Mouse (Mus musculus) 3T3-L1 (cell line): Measurements from ENCODE around the gene Arpp19.

ENCODE experiments used
- DNase-seq: peaks from one replicate; pipeline ENCODE4 v3.0.0-alpha.2; 2015; ENCODE audit warnings: low read depth, low spot score

The Arpp19 gene

GRCm38 (mm10) chr9:75038357-75038688, 909 bp downstream of the Arpp19 start:
- peak; percentile 48 for DNase-seq

DNA sequence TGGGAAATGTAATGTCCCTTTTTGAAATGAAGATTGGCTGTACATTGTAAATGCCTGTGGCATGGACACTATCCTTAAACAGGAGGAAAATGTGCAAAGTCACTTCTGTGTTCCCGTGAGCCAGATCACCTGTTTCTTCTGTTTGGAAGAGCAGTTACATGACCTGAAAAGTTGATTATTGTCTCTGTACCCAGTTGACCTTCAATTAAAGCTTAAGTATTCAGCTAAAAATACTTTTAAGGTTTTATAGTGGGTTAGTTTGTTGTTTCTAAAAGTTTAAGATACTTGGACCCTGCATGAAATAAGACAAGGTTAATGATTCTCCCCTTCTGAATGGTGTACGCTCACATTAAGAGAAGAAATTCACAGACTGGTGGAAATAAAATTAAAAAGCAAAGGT, 3.2 kb downstream of the Arpp19 start:
- DNase-seq = no peak

GRCm38 (mm10) chr9:75041840-75042525, 4.6 kb downstream of the Arpp19 start:
- DNase-seq = no peak

- no peak for DNase-seq
Measured at GRCm38 (mm10) chr9:75043191-75043590, 5.8 kb downstream of the Arpp19 start.

- DNase-seq = no peak
Measured at GRCm38 (mm10) chr9:75047079-75047478, 9.7 kb downstream of the Arpp19 start.

- DNase-seq = no peak
Measured at GRCm38 (mm10) chr9:75049100-75049499, 11.7 kb downstream of the Arpp19 start.

DNA sequence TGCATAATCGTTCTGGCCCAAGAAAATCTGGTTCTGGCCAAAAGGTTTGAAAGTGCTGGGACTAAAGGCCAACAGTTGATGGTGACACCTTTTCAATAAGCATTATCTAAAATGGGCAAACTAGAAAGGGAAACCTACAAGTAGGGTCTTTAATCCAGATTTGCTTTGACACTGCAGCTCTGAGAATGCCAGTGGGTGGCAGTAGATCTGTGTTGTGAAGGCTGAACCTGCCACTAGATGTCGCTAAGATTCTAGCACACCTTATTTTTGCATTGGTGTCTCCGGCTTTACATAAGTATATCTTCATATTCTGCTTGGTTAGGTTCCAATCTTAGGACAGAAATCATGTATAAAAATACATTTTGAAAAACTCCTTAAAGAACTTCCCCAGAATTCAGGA, 12.6 kb downstream of the Arpp19 start:
- peak; percentile 84 for DNase-seq

DNA sequence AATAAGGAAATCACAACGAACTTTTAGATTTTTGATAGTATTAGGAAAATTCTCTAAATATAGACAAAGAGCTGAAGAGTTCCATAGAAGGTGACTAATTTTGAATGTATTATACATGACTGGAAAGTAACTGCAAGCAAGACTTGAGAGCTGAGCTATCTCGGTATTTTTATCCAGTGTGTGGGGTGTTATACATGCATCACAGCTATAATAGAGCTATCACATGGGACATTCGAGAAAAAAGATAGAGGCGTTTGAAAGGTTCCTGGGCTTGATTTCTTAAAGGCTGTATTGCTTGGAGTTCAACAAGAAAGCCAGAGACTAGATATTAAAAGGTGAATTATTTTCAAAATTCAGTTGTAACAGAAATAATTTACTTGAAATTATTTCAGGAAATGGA, 14.4 kb downstream of the Arpp19 start:
- no peak for DNase-seq

- DNase-seq = no peak
Measured at GRCm38 (mm10) chr9:75055046-75055445, 17.6 kb downstream of the Arpp19 start.

DNA sequence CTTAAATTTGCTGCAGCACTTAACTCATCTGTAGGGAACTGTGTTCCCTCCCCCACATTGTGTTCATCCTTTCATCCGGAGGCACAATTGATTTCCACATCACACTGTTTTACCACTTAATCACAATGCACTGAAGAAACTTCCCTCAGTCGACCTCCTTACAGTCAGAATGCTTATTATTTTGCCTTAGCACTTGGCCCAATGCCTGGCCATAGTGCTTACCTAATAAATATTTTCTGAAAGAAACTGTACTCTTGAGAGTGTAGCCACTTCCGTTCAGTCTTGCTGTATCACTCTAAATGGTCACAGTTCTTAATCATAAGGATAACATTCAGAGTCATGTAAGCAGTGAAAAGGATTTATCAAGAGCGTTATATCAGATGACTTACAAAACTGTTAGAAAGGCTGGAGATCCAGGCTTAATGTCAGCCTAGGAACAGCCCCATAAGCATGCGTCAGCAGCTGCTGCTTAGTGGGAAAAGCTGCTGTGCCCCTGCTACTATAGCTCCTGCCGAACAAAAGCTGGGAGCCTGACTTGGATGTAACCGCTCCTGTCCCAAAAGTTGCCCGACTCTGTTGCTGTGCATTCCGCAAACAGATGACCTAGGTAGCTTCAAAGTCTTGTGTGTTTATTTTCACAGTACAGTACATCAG, 27.4 kb downstream of the Arpp19 start:
- DNase-seq = peak; percentile 62

DNA sequence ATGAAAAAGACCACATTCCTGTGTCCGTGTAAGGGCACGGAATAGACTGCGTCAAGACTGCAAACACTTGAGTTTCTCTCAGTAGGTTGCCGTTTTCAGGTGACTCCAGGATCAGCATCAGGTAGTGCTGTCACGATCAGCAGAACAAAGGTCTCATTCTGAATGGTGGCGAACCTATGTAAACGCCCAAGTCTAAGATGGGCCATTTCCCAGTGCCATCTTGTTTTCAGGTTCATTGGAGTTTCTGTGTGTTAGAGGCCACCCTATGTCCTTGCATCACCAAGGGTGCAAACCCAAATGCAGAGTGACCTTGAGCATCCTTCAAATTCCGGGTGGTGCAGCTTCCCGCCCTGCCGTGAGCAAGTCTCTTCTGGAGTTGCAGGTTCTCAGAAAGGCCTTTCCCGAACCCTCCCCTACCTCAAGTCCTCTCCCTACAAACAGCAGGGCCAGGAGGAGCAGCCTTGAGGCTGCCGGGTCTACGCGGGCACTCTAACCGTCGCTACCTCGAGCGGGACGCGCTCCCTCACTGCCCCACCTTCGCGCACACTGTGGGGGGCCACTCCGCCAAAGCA, 33.1 kb downstream of the Arpp19 start, which contains the start of gene Myo5a:
TSS of gene Myo5a (plus strand) at position 559 of the 572 bp plus-strand sequence.
- DNase-seq = peak; percentile 16

GRCm38 (mm10) chr9:75071029-75071705, 33.8 kb downstream of the Arpp19 start:
- peak; percentile 70 for DNase-seq

- DNase-seq = peak; percentile 61
Measured at GRCm38 (mm10) chr9:75071706-75072192, 34.3 kb downstream of the Arpp19 start.

DNA sequence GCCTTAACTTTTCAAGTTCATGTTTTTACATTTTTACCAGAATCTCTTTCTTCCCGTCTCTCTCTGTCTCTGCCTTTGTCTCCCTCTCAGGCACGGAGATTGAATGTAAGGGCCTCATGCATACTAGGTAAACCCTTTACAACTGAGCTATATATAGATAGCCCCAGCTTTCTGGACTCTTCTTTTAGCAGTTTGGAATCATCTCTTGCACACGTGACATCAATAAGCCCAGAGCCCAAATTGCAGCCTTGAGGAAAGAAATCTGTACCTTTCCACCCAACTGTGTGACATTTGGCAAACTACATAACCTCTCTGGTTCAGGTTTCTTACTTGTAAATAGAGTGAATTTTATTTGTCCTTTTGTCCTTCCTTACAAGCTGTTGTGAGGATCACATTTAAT, 34.9 kb downstream of the Arpp19 start:
- peak; percentile 25 for DNase-seq

- peak; percentile 61 for DNase-seq
Measured at GRCm38 (mm10) chr9:75077191-75077590, 39.8 kb downstream of the Arpp19 start.

DNA sequence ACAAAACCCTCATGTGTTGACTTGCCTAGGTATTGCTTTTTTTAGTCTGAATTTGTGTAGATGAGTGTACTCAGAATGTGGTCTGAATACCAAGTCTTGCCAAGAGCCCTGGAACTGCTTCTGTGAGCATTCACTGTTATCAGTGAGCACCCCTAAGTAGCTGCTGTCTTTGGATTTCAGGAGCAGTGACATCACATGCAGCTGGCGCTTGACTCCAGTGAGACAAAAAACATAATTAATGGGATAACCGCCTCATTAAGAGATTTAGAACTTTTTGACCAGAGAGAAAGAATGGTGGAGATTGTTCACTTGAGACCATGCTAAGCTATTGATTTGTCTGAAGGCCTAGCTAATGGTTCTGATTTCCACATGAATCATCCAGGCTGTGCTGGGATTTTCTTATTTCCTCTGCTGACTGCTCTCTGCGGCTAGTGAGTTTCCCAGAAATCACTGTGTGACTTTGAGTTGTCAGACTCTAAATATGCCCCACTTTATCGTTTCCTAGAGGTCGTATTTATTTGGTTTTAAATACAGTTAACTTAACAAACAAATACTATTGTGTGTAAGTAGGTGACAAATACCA, 47.9 kb downstream of the Arpp19 start:
- DNase-seq = peak; percentile 52

- peak; percentile 44 for DNase-seq
Measured at GRCm38 (mm10) chr9:75087823-75088222, 50.4 kb downstream of the Arpp19 start.

GRCm38 (mm10) chr9:75089285-75089684, 51.9 kb downstream of the Arpp19 start:
- DNase-seq = no peak

DNA sequence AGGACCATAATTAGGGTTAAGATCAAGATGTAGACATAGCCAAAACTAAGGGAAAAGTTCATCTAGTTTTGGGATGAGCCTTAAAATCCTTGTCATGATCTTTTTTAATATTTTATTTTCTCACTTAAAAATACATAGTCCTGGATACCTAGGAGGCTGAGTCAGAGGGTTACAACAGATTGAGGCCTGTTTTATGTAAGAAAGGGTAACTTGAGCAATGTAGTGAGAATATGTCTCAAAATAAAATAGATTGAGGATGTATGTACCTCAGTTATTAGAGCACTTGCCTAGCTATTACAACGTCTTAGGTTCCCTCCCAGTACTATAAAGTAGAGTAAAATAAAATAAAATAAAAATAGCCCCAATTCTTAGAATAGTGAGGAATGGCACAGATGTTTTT, 54.7 kb downstream of the Arpp19 start:
- DNase-seq = peak; percentile 56

GRCm38 (mm10) chr9:75094762-75095161, 57.3 kb downstream of the Arpp19 start:
- DNase-seq = peak; percentile 67

GRCm38 (mm10) chr9:75098937-75099336, 61.5 kb downstream of the Arpp19 start:
- DNase-seq = no peak
